Comparison of ENCODE assay signal across 1 mouse cellular context in the genomic region with DNA sequence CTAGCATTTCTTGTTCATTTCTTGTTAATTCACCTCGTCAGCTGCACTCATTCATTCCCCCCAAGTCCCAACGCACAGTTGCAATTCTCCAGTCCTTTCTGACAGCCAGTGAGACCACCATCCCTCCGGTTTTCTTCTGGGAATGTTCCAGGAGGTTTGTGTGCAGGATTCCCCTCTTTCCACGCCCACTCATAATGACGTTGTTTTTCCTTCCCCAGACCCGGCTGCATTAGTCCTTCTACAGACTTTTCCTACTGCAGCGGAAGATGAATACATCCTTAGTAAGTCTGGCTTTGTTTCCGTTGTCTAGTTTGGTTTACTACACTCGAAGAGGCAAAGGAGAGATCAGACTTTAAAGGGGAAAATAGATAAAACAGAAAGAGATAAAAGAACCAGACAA.
TF ChIP-seq lines count a peak whose summit lies in the region.

No protein-coding gene starts in this region.

TF ChIP-seq in MEL, 35 proteins besides CTCF, POLR2A, EP300 and RAD21:
- no peak for TF ChIP-seq ETS1 (IDR thresholded peaks at IDR 0.05; ENCODE audit: low read depth, low read length)
- TF ChIP-seq JUND (IDR thresholded peaks at IDR 0.05; ENCODE audit: low read depth, low read length), result no peak
- no peak for TF ChIP-seq SMC3 (IDR thresholded peaks at IDR 0.05; ENCODE audit: low read depth, low read length)
- TF ChIP-seq GABPA (IDR thresholded peaks at IDR 0.05; ENCODE audit: low read depth, low read length), result no peak
- TF ChIP-seq E2F4 (IDR thresholded peaks at IDR 0.05; ENCODE audit: borderline replicate concordance, low read depth, low read length), result no peak
- no peak for TF ChIP-seq TAL1 (IDR thresholded peaks at IDR 0.05; ENCODE audit: low read length)
- no peak for TF ChIP-seq USF1 (IDR thresholded peaks at IDR 0.05; ENCODE audit: low read depth, low read length)
- TF ChIP-seq RCOR1 (IDR thresholded peaks at IDR 0.05; ENCODE audit: low read depth, low read length), result no peak
- TF ChIP-seq POLR2AphosphoS5 (IDR thresholded peaks at IDR 0.05; ENCODE audit: borderline replicate concordance, low read depth, low read length), result no peak
- TF ChIP-seq ELF1 (IDR thresholded peaks at IDR 0.05; ENCODE audit: low read depth, low read length), result no peak
- TF ChIP-seq POLR2AphosphoS2 (IDR thresholded peaks at IDR 0.05; ENCODE audit: low read length), result no peak
- TF ChIP-seq MAFK (IDR thresholded peaks at IDR 0.05; ENCODE audit: borderline replicate concordance, low read depth, low read length), result no peak
- TF ChIP-seq BHLHE40 (IDR thresholded peaks at IDR 0.05; ENCODE audit: borderline replicate concordance, low read depth, low read length), result no peak
- no peak for TF ChIP-seq ZC3H11A (IDR thresholded peaks at IDR 0.05; ENCODE audit: low read depth, low read length)
- no peak for TF ChIP-seq MXI1 (IDR thresholded peaks at IDR 0.05; ENCODE audit: low read depth, low read length)
- TF ChIP-seq USF2 (IDR thresholded peaks at IDR 0.05; ENCODE audit: borderline replicate concordance in 1 of 2, insufficient read depth in 1 of 2, low read depth in 1 of 2, low read length in 2 of 2), result no peak
